Mouse (Mus musculus) granulocyte monocyte progenitor cell, adult 5-6 weeks (primary cell): ENCODE measurements around the gene AI467606. TPM values are rescaled to one million over a fixed set of nuclear protein-coding genes. Genes with fewer than 3 reads are reported as not detected.

Experiments
- ATAC-seq: replicated peaks from 2 replicates; pipeline ENCODE4 v1.8.0; 2016; ENCODE audit warnings: mild to moderate bottlenecking, moderate TSS enrichment, inconsistent platforms; ENCODE audit not compliant: poor library complexity, severe bottlenecking
- total RNA-seq, 2 experiments: library from RNA; stranded (forward) in 1 of 2; stranded (reverse) in 1 of 2; fragments of 200-712, 200-1000 nt in 1 of 2; fragments of >200 nt in 1 of 2; fragmentation: Nextera tagmentation in 1 of 2; gene quantifications; 2 replicates each; pipeline ENCODE4 v1.2.3; 2014 to 2017

Gene AI467606
- total RNA-seq, 2 experiments from 2014 or later = 19.3 to 23.5 TPM

GRCm38 (mm10) chr7:127090154-127091113, 725 bp upstream of the AI467606 start:
- ATAC-seq = no peak

GRCm38 (mm10) chr7:127093914-127094313, 2.8 kb downstream of the AI467606 start:
- ATAC-seq = no peak

- no peak for ATAC-seq
These were observed 5.3 kb downstream of the AI467606 start for GRCm38 (mm10) chr7:127096456-127096855.

- no peak for ATAC-seq
These were observed 7.4 kb downstream of the AI467606 start for GRCm38 (mm10) chr7:127098521-127098920.

- ATAC-seq = no peak
These were observed 7.8 kb downstream of the AI467606 start for GRCm38 (mm10) chr7:127098950-127099349.

GRCm38 (mm10) chr7:127099528-127099927, 8.4 kb downstream of the AI467606 start:
- ATAC-seq = no peak

GRCm38 (mm10) chr7:127101451-127102016, 10.4 kb downstream of the AI467606 start:
- ATAC-seq = 0 out of 2 replicates have a peak, but pooled peaks have one; percentile 15

GRCm38 (mm10) chr7:127102148-127102547, 11.0 kb downstream of the AI467606 start:
- ATAC-seq = no peak

GRCm38 (mm10) chr7:127103960-127104359, 12.8 kb downstream of the AI467606 start:
- ATAC-seq = no peak

- peak; percentile 78 for ATAC-seq
These were observed 13.6 kb downstream of the AI467606 start for GRCm38 (mm10) chr7:127104560-127105332.

- no peak for ATAC-seq
These were observed 14.4 kb downstream of the AI467606 start for GRCm38 (mm10) chr7:127105551-127105950.

- peak; percentile 67 for ATAC-seq
These were observed 19.3 kb downstream of the AI467606 start for GRCm38 (mm10) chr7:127110239-127111007.

- peak; percentile 54 for ATAC-seq
These were observed 20.3 kb downstream of the AI467606 start for GRCm38 (mm10) chr7:127111461-127111860.

- ATAC-seq = no peak
These were observed 21.2 kb downstream of the AI467606 start for GRCm38 (mm10) chr7:127112251-127112841.

- ATAC-seq = peak; percentile 34; the same call in 1 of the 2 replicates
These were observed 21.9 kb downstream of the AI467606 start for GRCm38 (mm10) chr7:127112921-127113597.

- ATAC-seq = peak; percentile 38; the same call in 1 of the 2 replicates
These were observed 22.6 kb downstream of the AI467606 start for GRCm38 (mm10) chr7:127113614-127114259.

- ATAC-seq = no peak
These were observed 23.8 kb downstream of the AI467606 start for GRCm38 (mm10) chr7:127114920-127115319.

- no peak for ATAC-seq
These were observed 25.3 kb downstream of the AI467606 start for GRCm38 (mm10) chr7:127116331-127116935.
